Mouse (Mus musculus): ENCODE measurements around the gene Rec8. TPM values are rescaled to one million over a fixed set of nuclear protein-coding genes. Genes with fewer than 3 reads are reported as not detected.

Gene Rec8
- 1.3 and 1.9 TPM in 2 replicates for polyA plus RNA-seq (2015; fragmentation: Nextera tagmentation; extraction: Ambion mirVana)

GRCm38 (mm10) chr14:55617822-55618221 is at the start of gene Rec8:
Gene Rec8, plus strand, starts transcription at chr14:55618037.

GRCm38 (mm10) chr14:55575302-55575701 is 42.5 kb upstream of the Rec8 start, which contains the start of gene Fitm1:
Gene Fitm1, plus strand, starts transcription at chr14:55575617.

GRCm38 (mm10) chr14:55577871-55578667 is 39.8 kb upstream of the Rec8 start, which contains the start of gene Psme1:
Gene Psme1, plus strand, starts transcription at chr14:55578123.

GRCm38 (mm10) chr14:55584702-55585565 is 32.9 kb upstream of the Rec8 start, which contains the start of gene Emc9:
Gene Emc9, minus strand, starts transcription at chr14:55585302.

GRCm38 (mm10) chr14:55590748-55591330 is 27.0 kb upstream of the Rec8 start, which contains the start of gene Psme2:
Gene Psme2, minus strand, starts transcription at chr14:55591113.

GRCm38 (mm10) chr14:55591331-55591891 is 26.4 kb upstream of the Rec8 start, which contains the start of gene Rnf31:
Gene Rnf31, plus strand, starts transcription at chr14:55591708.

GRCm38 (mm10) chr14:55603271-55603632 is 14.6 kb upstream of the Rec8 start, which contains the start of gene Irf9:
Gene Irf9, plus strand, starts transcription at chr14:55603571.

GRCm38 (mm10) chr14:55635523-55636007 is 17.7 kb downstream of the Rec8 start, which contains the start of gene Ipo4:
Gene Ipo4, minus strand, starts transcription at chr14:55635957.

GRCm38 (mm10) chr14:55637795-55638194 is 20.0 kb downstream of the Rec8 start, which contains the start of gene Gm49378:
Gene Gm49378, minus strand, starts transcription at chr14:55637895.

GRCm38 (mm10) chr14:55643060-55643907 is 25.4 kb downstream of the Rec8 start, which contains the start of gene Tm9sf1:
Gene Tm9sf1, minus strand, starts transcription at chr14:55643806.

GRCm38 (mm10) chr14:55649884-55650283 is 32.0 kb downstream of the Rec8 start, which contains the start of gene Tssk4:
Gene Tssk4, plus strand, starts transcription at chr14:55650184.

GRCm38 (mm10) chr14:55659960-55660573 is 42.2 kb downstream of the Rec8 start, which contains the start of gene Mdp1:
Gene Mdp1, minus strand, starts transcription at chr14:55660508.

GRCm38 (mm10) chr14:55671833-55672740 is 54.2 kb downstream of the Rec8 start, which contains the start of the genes Gmpr2 and Nedd8:
Gene Gmpr2, plus strand, starts transcription at chr14:55671941.
Gene Nedd8, minus strand, starts transcription at chr14:55672124.

Other genes starting within 250 kb of the Rec8 start
- 52.0 and 53.1 TPM in 2 replicates for gene Dhrs4, start 139.3 kb upstream of the Rec8 start, polyA plus RNA-seq (2015; fragmentation: Nextera tagmentation; extraction: Ambion mirVana)
- gene Carmil3, start 127.4 kb upstream of the Rec8 start, polyA plus RNA-seq (2015; fragmentation: Nextera tagmentation; extraction: Ambion mirVana) = 0.22 and 0.35 TPM in 2 replicates
- gene Cpne6, start 107.6 kb upstream of the Rec8 start, polyA plus RNA-seq (2015; fragmentation: Nextera tagmentation; extraction: Ambion mirVana) = 1.8 and 1.9 TPM in 2 replicates
- not detected in 2 replicates for gene Nrl, start 93.1 kb upstream of the Rec8 start, polyA plus RNA-seq (2015; fragmentation: Nextera tagmentation; extraction: Ambion mirVana)
- 41.2 and 47.1 TPM in 2 replicates for gene Pck2, start 77.8 kb upstream of the Rec8 start, polyA plus RNA-seq (2015; fragmentation: Nextera tagmentation; extraction: Ambion mirVana)
- 55.6 and 63.3 TPM in 2 replicates for gene Dcaf11, start 58.0 kb upstream of the Rec8 start, polyA plus RNA-seq (2015; fragmentation: Nextera tagmentation; extraction: Ambion mirVana)
- gene A730061H03Rik, start 57.6 kb upstream of the Rec8 start, polyA plus RNA-seq (2015; fragmentation: Nextera tagmentation; extraction: Ambion mirVana) = 0.51 and 1.1 TPM in 2 replicates
- 0.26 TPM in 1 of 2 replicates, not detected in the other for gene Fitm1, start 42.4 kb upstream of the Rec8 start, polyA plus RNA-seq (2015; fragmentation: Nextera tagmentation; extraction: Ambion mirVana)
- gene Psme1, start 39.9 kb upstream of the Rec8 start, polyA plus RNA-seq (2015; fragmentation: Nextera tagmentation; extraction: Ambion mirVana) = 104 and 112 TPM in 2 replicates
- gene Emc9, start 32.7 kb upstream of the Rec8 start, polyA plus RNA-seq (2015; fragmentation: Nextera tagmentation; extraction: Ambion mirVana) = 6.7 and 6.8 TPM in 2 replicates
- 218 and 249 TPM in 2 replicates for gene Psme2, start 26.9 kb upstream of the Rec8 start, polyA plus RNA-seq (2015; fragmentation: Nextera tagmentation; extraction: Ambion mirVana)
- 11.0 and 13.6 TPM in 2 replicates for gene Rnf31, start 26.3 kb upstream of the Rec8 start, polyA plus RNA-seq (2015; fragmentation: Nextera tagmentation; extraction: Ambion mirVana)
- gene Irf9, start 14.5 kb upstream of the Rec8 start, polyA plus RNA-seq (2015; fragmentation: Nextera tagmentation; extraction: Ambion mirVana) = 17.2 and 21.2 TPM in 2 replicates
- gene Ipo4, start 17.9 kb downstream of the Rec8 start, polyA plus RNA-seq (2015; fragmentation: Nextera tagmentation; extraction: Ambion mirVana) = 60.2 and 63.0 TPM in 2 replicates
- gene Gm49378, start 19.9 kb downstream of the Rec8 start, polyA plus RNA-seq (2015; fragmentation: Nextera tagmentation; extraction: Ambion mirVana) = 0.56 and 1.4 TPM in 2 replicates
- gene Tm9sf1, start 25.8 kb downstream of the Rec8 start, polyA plus RNA-seq (2015; fragmentation: Nextera tagmentation; extraction: Ambion mirVana) = 68.6 and 69.9 TPM in 2 replicates
- gene Tssk4, start 32.1 kb downstream of the Rec8 start, polyA plus RNA-seq (2015; fragmentation: Nextera tagmentation; extraction: Ambion mirVana) = 0.26 and 0.35 TPM in 2 replicates
- 35.8 and 39.5 TPM in 2 replicates for gene Mdp1, start 42.5 kb downstream of the Rec8 start, polyA plus RNA-seq (2015; fragmentation: Nextera tagmentation; extraction: Ambion mirVana)
- 32.0 and 33.0 TPM in 2 replicates for gene Gmpr2, start 53.9 kb downstream of the Rec8 start, polyA plus RNA-seq (2015; fragmentation: Nextera tagmentation; extraction: Ambion mirVana)
- 388 and 415 TPM in 2 replicates for gene Nedd8, start 54.1 kb downstream of the Rec8 start, polyA plus RNA-seq (2015; fragmentation: Nextera tagmentation; extraction: Ambion mirVana)
- gene Tinf2, start 63.8 kb downstream of the Rec8 start, polyA plus RNA-seq (2015; fragmentation: Nextera tagmentation; extraction: Ambion mirVana) = 13.9 and 15.5 TPM in 2 replicates
- gene Tgm1, start 95.9 kb downstream of the Rec8 start, polyA plus RNA-seq (2015; fragmentation: Nextera tagmentation; extraction: Ambion mirVana) = 7.4 and 9.2 TPM in 2 replicates
- 17.3 and 20.5 TPM in 2 replicates for gene Rabggta, start 104.2 kb downstream of the Rec8 start, polyA plus RNA-seq (2015; fragmentation: Nextera tagmentation; extraction: Ambion mirVana)
- 60.6 and 62.9 TPM in 2 replicates for gene Dhrs1, start 127.7 kb downstream of the Rec8 start, polyA plus RNA-seq (2015; fragmentation: Nextera tagmentation; extraction: Ambion mirVana)
- gene Nop9, start 127.7 kb downstream of the Rec8 start, polyA plus RNA-seq (2015; fragmentation: Nextera tagmentation; extraction: Ambion mirVana) = 18.6 TPM in 2 replicates
- gene Cideb, start 140.4 kb downstream of the Rec8 start, polyA plus RNA-seq (2015; fragmentation: Nextera tagmentation; extraction: Ambion mirVana) = 0.13 and 0.18 TPM in 2 replicates
- gene Ltb4r2, start 143.4 kb downstream of the Rec8 start, polyA plus RNA-seq (2015; fragmentation: Nextera tagmentation; extraction: Ambion mirVana) = 0.29 and 0.39 TPM in 2 replicates
- 0.76 and 6.9 TPM in 2 replicates for gene Ltb4r1, start 147.9 kb downstream of the Rec8 start, polyA plus RNA-seq (2015; fragmentation: Nextera tagmentation; extraction: Ambion mirVana)
- gene Adcy4, start 166.1 kb downstream of the Rec8 start, polyA plus RNA-seq (2015; fragmentation: Nextera tagmentation; extraction: Ambion mirVana) = 2.3 and 2.7 TPM in 2 replicates
- gene Ripk3, start 170.8 kb downstream of the Rec8 start, polyA plus RNA-seq (2015; fragmentation: Nextera tagmentation; extraction: Ambion mirVana) = 19.1 and 19.2 TPM in 2 replicates
- gene Nfatc4, start 205.1 kb downstream of the Rec8 start, polyA plus RNA-seq (2015; fragmentation: Nextera tagmentation; extraction: Ambion mirVana) = 22.3 and 22.5 TPM in 2 replicates
- 6.4 and 7.6 TPM in 2 replicates for gene Nynrin, start 236.0 kb downstream of the Rec8 start, polyA plus RNA-seq (2015; fragmentation: Nextera tagmentation; extraction: Ambion mirVana)